Comparison of ENCODE assay signal across 8 mouse cellular contexts in the genomic region with DNA sequence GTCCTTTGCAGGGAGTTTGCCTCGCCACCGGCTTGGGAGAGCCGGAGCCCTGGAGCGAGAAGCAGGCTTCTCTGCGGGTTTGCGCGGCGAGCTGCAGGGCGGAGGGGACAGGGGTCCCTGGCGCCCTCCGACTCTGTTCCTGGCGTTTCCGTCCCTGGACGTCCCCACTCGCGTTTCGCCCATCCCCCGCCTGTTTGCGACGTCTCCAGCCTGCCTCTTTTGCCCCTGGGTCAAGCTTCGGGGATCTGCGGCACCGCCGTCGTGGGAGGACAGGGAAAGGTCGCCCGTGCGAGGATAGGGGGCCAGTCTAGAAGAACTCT. TPM values are rescaled to one million over a fixed set of nuclear protein-coding genes. Genes with fewer than 3 reads are reported as not detected.
DNase-seq lines count a peak whose midpoint lies in the region; ATAC-seq and TF ChIP-seq lines count a peak whose summit lies in the region.

No protein-coding gene starts in this region.

- no peak for TF ChIP-seq POLR2A in limb, embryonic 14.5 days (IDR thresholded peaks at IDR 0.05; ENCODE audit: borderline replicate concordance, extremely low read depth, insufficient read depth, insufficient read length)

- peaks cover 95% of the 10 kb centered on the region for H3K27me3 ChIP-seq in megakaryocyte, embryonic 14.5 days (replicated peaks)
- H3K27me3 ChIP-seq in limb, embryonic 14.5 days (ENCODE audit: control insufficient read depth, insufficient read depth, low read length): peaks cover 52% of the 10 kb centered on the region
- peaks cover 40% of the 10 kb centered on the region for H3K27me3 ChIP-seq in stomach, embryonic 15.5 days (replicated peaks)

- DNase-seq in cerebellum, adult 18-20 months: peak; percentile 50 to 56
- no peak for DNase-seq in limb, embryonic 14.5 days (ENCODE audit: low spot score)
- DNase-seq in right cerebral cortex, adult 2 months (ENCODE audit: low spot score in 2 of 2): no peak
- DNase-seq in embryo, embryonic 10.5 days (ENCODE audit: low spot score): no peak

- no peaks in the 10 kb centered on the region for H3K9me3 ChIP-seq in megakaryocyte, embryonic 14.5 days
- no peaks in the 10 kb centered on the region for H3K9me3 ChIP-seq in limb, embryonic 14.5 days (ENCODE audit: control insufficient read depth, low read length)
- H3K9me3 ChIP-seq in stomach, embryonic 15.5 days: no peaks in the 10 kb centered on the region

- H3K4me1 ChIP-seq in megakaryocyte, embryonic 14.5 days: peaks cover 25% of the 10 kb centered on the region
- H3K4me1 ChIP-seq in limb, embryonic 14.5 days (ENCODE audit: control insufficient read depth, insufficient read depth, low read length): peaks cover 15% of the 10 kb centered on the region
- H3K4me1 ChIP-seq in stomach, embryonic 15.5 days: peaks cover 21% of the 10 kb centered on the region

- H3K9ac ChIP-seq in limb, embryonic 14.5 days (ENCODE audit: low read depth, low read length, severe bottlenecking): peak overlapping the region; percentile 58
- peak overlapping the region; percentile 26; the same call in 1 of the 2 replicates for H3K9ac ChIP-seq in stomach, embryonic 15.5 days

- peak overlapping the region; percentile 88 for H3K4me2 ChIP-seq in limb, embryonic 14.5 days (replicated peaks; ENCODE audit: low read depth, low read length, severe bottlenecking)
- H3K4me2 ChIP-seq in stomach, embryonic 15.5 days: peak overlapping the region; percentile 92

- H3K27ac ChIP-seq in limb, embryonic 14.5 days (replicated peaks; ENCODE audit: low read depth, low read length): no peak overlapping the region
- H3K27ac ChIP-seq in stomach, embryonic 15.5 days: no peak overlapping the region

- no peak for ATAC-seq in cerebellum, adult (ENCODE audit: insufficient number of reproducible peaks, low FRiP score, low TSS enrichment)
- ATAC-seq in megakaryocyte, adult 5-6 weeks (ENCODE audit: poor library complexity, severe bottlenecking): no peak
- ATAC-seq in limb, embryonic 14.5 days (ENCODE audit: low FRiP score, low read depth): no peak
- ATAC-seq in stomach, embryonic 15.5 days (ENCODE audit: insufficient read depth, low FRiP score, low read depth): no peak

- H3K4me3 ChIP-seq in megakaryocyte, embryonic 14.5 days (replicated peaks): peak overlapping the region; percentile 85
- peak overlapping the region; percentile 52 for H3K4me3 ChIP-seq in limb, embryonic 14.5 days (replicated peaks; ENCODE audit: low read length)
- H3K4me3 ChIP-seq in stomach, embryonic 15.5 days (replicated peaks): peak overlapping the region; percentile 54

- no peaks in the 10 kb centered on the region for H3K36me3 ChIP-seq in megakaryocyte, embryonic 14.5 days (replicated peaks; ENCODE audit: low read length)
- no peaks in the 10 kb centered on the region for H3K36me3 ChIP-seq in limb, embryonic 14.5 days (ENCODE audit: control insufficient read depth, insufficient read depth, low read length)
- H3K36me3 ChIP-seq in stomach, embryonic 15.5 days: no peaks in the 10 kb centered on the region

- 2% methylated on average over 28 of the region's 28 CpGs for WGBS in limb, embryonic 14.5 days
- WGBS in stomach, embryonic 15.5 days: under 1% methylated on average over 28 of the region's 28 CpGs

RNA-seq across cellular contexts. Expression of a gene that starts 0.4 kb away (rescaled TPM):
- 0.01 TPM in 1 of 2 replicates, not detected in the other for polyA plus RNA-seq in megakaryocyte, embryonic 14.5 days (2012; ENCODE audit: insufficient read depth, low replicate concordance)
- not detected in 2 replicates for total RNA-seq in megakaryocyte, adult 5-6 weeks (2015)
- not detected in 2 replicates for total RNA-seq in megakaryocyte, adult 5-6 weeks (2017)
- 1.1 and 1.5 TPM in 2 replicates for polyA plus RNA-seq in limb, embryonic 14.5 days (2012; rRNA removed)
- 0.44 and 0.64 TPM in 2 replicates for polyA plus RNA-seq in limb, embryonic 14.5 days (2014; fragmentation: Nextera tagmentation; extraction: Ambion mirVana)
- polyA plus RNA-seq in stomach, embryonic 15.5 days (2015; fragmentation: Nextera tagmentation; extraction: Ambion mirVana): 1.8 and 2.8 TPM in 2 replicates

Comparison
In these comparisons a context has a peak if more than half of its experiments do, and no peak if none do; other contexts are left out.
1. DNase-seq: peak in cerebellum, adult 18-20 months (2 of 2); none in limb, embryonic 14.5 days (single experiment), right cerebral cortex, adult 2 months (0 of 2) and embryo, embryonic 10.5 days (single experiment).
2. Peak in every context shown above with its lines, with median percentiles within 50 percentile points of each other: H3K4me3 ChIP-seq.